Mouse (Mus musculus): ENCODE data around the gene Adgra3. TPM values are rescaled to one million over a fixed set of nuclear protein-coding genes. Genes with fewer than 3 reads are reported as not detected.

Adgra3 gene
- 3.2 and 3.4 TPM in 2 replicates for polyA plus RNA-seq (2012)

DNA sequence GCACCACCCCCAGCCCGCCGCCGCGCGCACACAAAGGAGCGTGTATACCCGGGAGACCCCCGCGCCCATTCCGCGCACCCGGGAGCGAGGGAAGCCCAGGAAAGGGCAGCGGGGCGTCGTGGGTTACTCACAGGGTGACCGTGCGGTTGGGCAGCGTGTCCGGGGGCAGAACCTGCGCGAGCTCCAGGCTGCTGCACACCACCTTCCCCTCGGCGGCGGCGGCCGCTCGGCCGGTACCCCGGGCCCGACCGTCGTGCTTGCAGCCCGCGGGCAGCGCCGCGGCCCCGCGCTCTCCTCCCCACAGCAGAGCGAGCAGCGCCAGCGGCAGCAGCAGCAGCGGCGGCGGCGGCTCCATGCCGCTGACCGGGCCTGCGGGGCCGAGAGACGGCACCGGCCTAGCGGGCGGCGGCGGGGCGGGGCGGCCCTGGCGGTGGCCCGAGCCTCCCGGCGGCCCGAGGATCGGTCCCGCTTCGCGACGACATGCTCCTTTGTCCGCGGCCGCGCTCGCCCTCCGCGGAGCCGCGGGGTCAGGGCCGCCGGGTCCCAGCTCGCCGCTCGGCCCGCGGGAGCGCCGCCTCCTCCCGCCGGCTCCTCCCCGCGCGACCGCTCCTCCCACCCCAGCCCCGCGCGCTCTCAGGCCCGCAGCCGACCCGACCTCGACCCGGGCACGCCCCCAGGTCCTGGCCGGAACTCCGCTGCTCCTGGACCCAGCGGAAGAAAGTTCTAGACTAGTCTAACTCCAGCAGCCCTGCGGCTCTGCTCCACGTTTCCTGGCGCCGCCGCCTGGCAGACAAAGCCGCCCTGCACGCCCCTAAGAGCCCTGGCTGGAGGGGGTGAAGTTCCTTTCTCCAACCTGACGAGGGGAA, at the start of gene Adgra3:
Gene Adgra3, minus strand, starts transcription at position 586 of the 866 bp plus-strand sequence.

All from megakaryocyte-erythroid progenitor cell, adult 5 weeks (primary cell).